In the genomic region with DNA sequence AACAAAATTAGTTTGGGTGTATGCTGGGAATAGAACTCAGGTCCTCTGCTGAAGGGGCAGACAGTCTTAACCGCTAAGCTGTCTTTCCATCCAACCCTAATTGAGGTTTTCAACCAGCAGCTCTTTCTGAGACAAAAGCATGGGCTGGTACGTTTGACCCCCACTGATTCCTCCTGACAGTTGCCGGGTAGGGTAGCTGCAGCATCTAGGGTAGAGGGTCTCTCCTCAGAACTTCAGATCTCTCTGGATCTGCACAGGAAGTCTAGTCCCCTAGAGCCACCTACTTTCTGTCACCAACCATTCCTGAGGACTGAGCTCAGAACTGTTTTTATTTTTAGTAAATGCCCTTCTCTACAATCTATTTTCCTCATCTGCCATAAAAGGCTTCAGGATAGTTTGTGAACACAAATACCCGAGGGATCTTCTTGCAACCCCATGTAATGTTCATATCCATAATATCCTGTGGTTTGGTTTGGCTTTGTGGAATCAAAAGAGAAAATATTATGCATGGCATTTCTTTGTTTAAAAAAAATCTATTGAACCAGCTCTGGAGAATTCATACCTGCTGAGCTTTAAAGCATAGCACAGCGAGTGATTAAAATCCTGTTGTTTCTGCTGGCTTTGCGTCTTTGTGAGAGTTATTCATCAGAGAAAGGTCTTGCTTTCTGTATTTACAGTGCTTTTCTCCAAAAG, we compare ENCODE assay signal across 9 mouse cellular contexts. TPM values are rescaled to one million over a fixed set of nuclear protein-coding genes. Genes with fewer than 3 reads are reported as not detected.
DNase-seq lines count a peak whose midpoint lies in the region; ATAC-seq and TF ChIP-seq lines count a peak whose summit lies in the region.
"Had no signal": no experiment of that assay in that cellular context is flagged by ENCODE, and none has a peak within 500 bp of the region (broad histone marks: within the 10 kb centered on the region; RNA-seq: fewer than 3 reads in every experiment).

No protein-coding gene starts in this region.

- no peak overlapping the region for H3K4me3 ChIP-seq in kidney, embryonic 15.5 days (replicated peaks)
- H3K4me3 ChIP-seq in hindbrain, embryonic 14.5 days (replicated peaks; ENCODE audit: low read length) = no peak overlapping the region
- H3K4me3 ChIP-seq in neural tube, embryonic 13.5 days = peak overlapping the region; percentile 9
- no peak overlapping the region for H3K4me3 ChIP-seq in lung, adult 2 months (replicated peaks; ENCODE audit: extremely low read depth, low read depth, low read length)
- H3K4me3 ChIP-seq: intestine, embryonic 15.5 days had no signal

- no peaks in the 10 kb centered on the region for H3K36me3 ChIP-seq in kidney, embryonic 15.5 days
- H3K36me3 ChIP-seq in hindbrain, embryonic 14.5 days (replicated peaks; ENCODE audit: control insufficient read depth, insufficient read depth) = no peaks in the 10 kb centered on the region
- H3K36me3 ChIP-seq in neural tube, embryonic 13.5 days = no peaks in the 10 kb centered on the region
- H3K36me3 ChIP-seq: intestine, embryonic 15.5 days had no signal

- no peaks in the 10 kb centered on the region for H3K27me3 ChIP-seq in kidney, embryonic 15.5 days
- H3K27me3 ChIP-seq in hindbrain, embryonic 14.5 days (ENCODE audit: control insufficient read depth, insufficient read depth, low read length) = no peaks in the 10 kb centered on the region
- peaks cover 13% of the 10 kb centered on the region; the same call in 1 of the 2 replicates for H3K27me3 ChIP-seq in neural tube, embryonic 13.5 days
- H3K27me3 ChIP-seq: intestine, embryonic 15.5 days had no signal

- 0 out of 2 replicates have a peak overlapping the region, but pooled peaks have one; percentile 19 for H3K4me2 ChIP-seq in kidney, embryonic 15.5 days
- H3K4me2 ChIP-seq in hindbrain, embryonic 14.5 days (replicated peaks) = peak overlapping the region; percentile 42
- H3K4me2 ChIP-seq in neural tube, embryonic 13.5 days = peak overlapping the region; percentile 44
- H3K4me2 ChIP-seq: intestine, embryonic 15.5 days had no signal

- WGBS in kidney, embryonic 15.5 days = 53% methylated on average over 6 of the region's 6 CpGs
- WGBS in hindbrain, embryonic 14.5 days = 11% methylated on average over 6 of the region's 6 CpGs
- WGBS in neural tube, embryonic 13.5 days = 20% methylated on average over 6 of the region's 6 CpGs
- WGBS in lung, adult 2 months = 56% methylated on average over 6 of the region's 6 CpGs

- no peaks in the 10 kb centered on the region for H3K9me3 ChIP-seq in kidney, embryonic 15.5 days (replicated peaks)
- no peaks in the 10 kb centered on the region for H3K9me3 ChIP-seq in hindbrain, embryonic 14.5 days (ENCODE audit: control insufficient read depth, low read length)
- no peaks in the 10 kb centered on the region for H3K9me3 ChIP-seq in neural tube, embryonic 13.5 days
- H3K9me3 ChIP-seq: intestine, embryonic 15.5 days had no signal

- no peak for DNase-seq in cerebellum, postnatal 14 days
- no peak for DNase-seq in kidney, postnatal 10 days
- DNase-seq in hindbrain, embryonic 14.5 days (ENCODE audit: low spot score) = peak; percentile 39
- no peak for DNase-seq in lung, adult 2 months
- no peak for DNase-seq in thymus, postnatal 4 days

- ATAC-seq in cerebellum, adult (ENCODE audit: insufficient number of reproducible peaks, low FRiP score, low TSS enrichment) = 0 out of 2 replicates have a peak, but pooled peaks have one; percentile 3
- no peak for ATAC-seq in kidney, embryonic 15.5 days (replicated peaks; ENCODE audit: low FRiP score)
- peak; percentile 38 for ATAC-seq in hindbrain, embryonic 14.5 days (ENCODE audit: low FRiP score)
- peak; percentile 32 for ATAC-seq in neural tube, embryonic 13.5 days (ENCODE audit: low read depth)

- H3K27ac ChIP-seq in kidney, embryonic 15.5 days = no peak overlapping the region
- peak overlapping the region; percentile 76 for H3K27ac ChIP-seq in hindbrain, embryonic 14.5 days
- H3K27ac ChIP-seq in neural tube, embryonic 13.5 days (replicated peaks) = peak overlapping the region; percentile 71
- H3K27ac ChIP-seq: intestine, embryonic 15.5 days had no signal

- TF ChIP-seq CTCF in lung, adult 2 months (IDR thresholded peaks at IDR 0.05; ENCODE audit: insufficient read depth, low read length) = no peak

- H3K4me1 ChIP-seq in kidney, embryonic 15.5 days = no peaks in the 10 kb centered on the region
- H3K4me1 ChIP-seq in hindbrain, embryonic 14.5 days (replicated peaks; ENCODE audit: control insufficient read depth, insufficient read depth, low read length) = peaks cover 25% of the 10 kb centered on the region
- peaks cover 19% of the 10 kb centered on the region for H3K4me1 ChIP-seq in neural tube, embryonic 13.5 days (replicated peaks)
- H3K4me1 ChIP-seq in lung, adult 2 months (ENCODE audit: control insufficient read depth, insufficient read depth, low read length) = no peaks in the 10 kb centered on the region
- H3K4me1 ChIP-seq: intestine, embryonic 15.5 days had no signal

- TF ChIP-seq POLR2A in lung, adult 2 months (IDR thresholded peaks at IDR 0.05; ENCODE audit: borderline replicate concordance, extremely low read depth, low read depth, low read length) = no peak

- H3K9ac ChIP-seq in kidney, embryonic 15.5 days = no peak overlapping the region
- peak overlapping the region; percentile 28; the same call in 1 of the 2 replicates for H3K9ac ChIP-seq in hindbrain, embryonic 14.5 days
- H3K9ac ChIP-seq in neural tube, embryonic 13.5 days = 0 out of 2 replicates have a peak overlapping the region, but pooled peaks have one; percentile 17
- H3K9ac ChIP-seq: intestine, embryonic 15.5 days had no signal

RNA-seq across cellular contexts. Expression of a gene that starts 48.7 kb away (rescaled TPM):
- 36.1 and 36.3 TPM in 2 replicates for polyA plus RNA-seq in kidney, embryonic 15.5 days (2015; fragmentation: Nextera tagmentation; extraction: Ambion mirVana)
- 27.8 and 30.6 TPM in 2 replicates for polyA plus RNA-seq in hindbrain, embryonic 14.5 days (2014; fragmentation: Nextera tagmentation; extraction: Ambion mirVana)
- 26.6 and 26.9 TPM in 2 replicates for polyA plus RNA-seq in neural tube, embryonic 13.5 days (2015; fragmentation: Nextera tagmentation; extraction: Ambion mirVana)
- polyA plus RNA-seq in lung, adult 2 months (2012; rRNA removed) = 23.1 and 37.3 TPM in 2 replicates

RNA-seq across cellular contexts. Expression of a gene that starts 49.2 kb away (rescaled TPM):
- 2.5 and 3.7 TPM in 2 replicates for polyA plus RNA-seq in kidney, embryonic 15.5 days (2015; fragmentation: Nextera tagmentation; extraction: Ambion mirVana)
- 1.5 and 2.0 TPM in 2 replicates for polyA plus RNA-seq in hindbrain, embryonic 14.5 days (2014; fragmentation: Nextera tagmentation; extraction: Ambion mirVana)
- 1.2 and 1.4 TPM in 2 replicates for polyA plus RNA-seq in neural tube, embryonic 13.5 days (2015; fragmentation: Nextera tagmentation; extraction: Ambion mirVana)
- polyA plus RNA-seq in lung, adult 2 months (2012; rRNA removed) = 3.9 and 7.3 TPM in 2 replicates
